Mouse (Mus musculus) kidney, adult 9 months (tissue): Measurements from ENCODE around the gene Mpl.

Experiments used
- DNase-seq: peaks from one replicate; pipeline ENCODE4 v3.0.0; 2022

Mpl gene

DNA sequence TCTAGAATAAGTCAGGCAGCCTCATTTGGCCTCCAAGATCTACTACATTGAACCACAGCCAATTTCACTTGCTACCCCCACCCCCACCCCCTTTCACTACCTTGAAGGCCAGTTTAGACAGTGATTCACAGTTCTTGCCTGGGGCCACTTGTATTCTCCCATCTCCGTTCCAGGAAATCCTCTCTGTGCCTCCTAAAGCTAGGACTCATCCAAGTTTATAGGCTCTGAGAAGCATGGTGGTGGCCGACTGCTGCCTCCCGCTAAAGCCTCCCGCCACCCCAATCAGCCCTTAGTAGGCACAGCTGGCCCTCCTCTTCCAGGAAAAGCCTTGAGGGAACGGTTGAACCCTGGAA is 29.9 kb downstream of the Mpl start:
- no peak for DNase-seq

DNA sequence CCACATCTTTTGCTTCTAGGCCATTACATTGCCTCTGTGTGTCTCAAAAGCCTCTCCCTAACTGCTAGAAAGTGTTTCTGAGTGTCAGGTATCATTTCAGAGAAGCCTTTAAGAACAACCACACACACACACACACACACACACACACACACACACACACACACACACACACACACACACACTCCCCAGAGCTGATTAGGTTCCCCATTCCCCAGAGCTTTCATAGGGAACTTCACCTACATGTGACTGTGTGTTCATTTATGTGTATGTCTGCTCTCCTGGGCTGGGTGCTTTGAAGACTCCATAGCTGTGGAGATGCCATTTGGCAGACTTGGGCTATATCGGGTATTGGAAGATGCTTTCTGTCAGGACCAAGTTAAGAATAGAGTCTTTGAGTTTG is 31.9 kb downstream of the Mpl start:
- DNase-seq = no peak

DNA sequence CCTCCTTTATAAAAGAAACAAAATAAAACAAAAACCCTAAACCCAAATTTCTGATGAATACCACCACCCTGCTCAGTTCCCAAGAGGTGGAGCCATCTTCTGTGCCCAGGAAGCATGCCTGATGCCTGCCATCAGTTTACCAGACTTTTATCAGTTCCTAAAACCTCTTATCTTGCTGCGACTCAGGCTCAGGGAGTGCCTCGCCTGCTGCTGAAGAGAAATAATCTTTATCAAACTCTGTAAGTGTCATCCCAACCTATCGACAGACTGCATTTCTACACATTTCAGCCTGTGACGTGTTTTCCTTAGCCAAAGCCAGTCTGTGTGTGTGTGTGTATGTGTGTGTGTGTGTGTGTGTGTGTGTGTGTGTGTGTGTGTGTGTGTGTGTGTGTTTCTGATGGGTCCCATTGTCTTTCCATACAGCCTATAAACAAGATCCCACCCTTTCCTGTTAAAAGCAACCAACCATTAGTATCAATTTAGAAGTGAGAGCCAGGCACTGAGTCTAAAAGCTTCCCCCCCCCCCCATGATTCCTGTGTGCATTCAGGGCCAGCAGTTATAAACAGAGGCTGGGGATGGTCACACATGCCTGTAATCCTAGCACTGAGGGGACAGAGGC is 32.7 kb downstream of the Mpl start:
- DNase-seq = no peak

DNA sequence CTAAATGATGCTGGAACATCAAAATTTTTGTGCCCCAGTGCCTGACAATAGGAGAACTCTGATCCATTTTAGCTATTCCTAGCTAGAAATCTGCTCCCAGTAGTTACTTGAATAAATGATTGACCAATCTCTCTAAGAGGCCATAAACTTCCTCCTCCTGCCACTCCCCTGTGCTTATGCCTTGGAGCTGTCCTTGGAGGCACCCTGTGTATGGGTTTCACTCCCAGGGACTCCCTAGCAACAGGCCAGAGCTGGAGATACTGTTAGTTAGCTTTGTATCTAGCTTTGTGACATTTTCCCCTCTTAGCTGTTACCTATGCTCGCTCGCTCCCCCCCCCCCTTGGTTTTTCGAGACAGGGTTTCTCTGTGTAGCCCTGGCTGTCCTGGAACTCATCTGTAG is 35.9 kb downstream of the Mpl start:
- DNase-seq = no peak

DNA sequence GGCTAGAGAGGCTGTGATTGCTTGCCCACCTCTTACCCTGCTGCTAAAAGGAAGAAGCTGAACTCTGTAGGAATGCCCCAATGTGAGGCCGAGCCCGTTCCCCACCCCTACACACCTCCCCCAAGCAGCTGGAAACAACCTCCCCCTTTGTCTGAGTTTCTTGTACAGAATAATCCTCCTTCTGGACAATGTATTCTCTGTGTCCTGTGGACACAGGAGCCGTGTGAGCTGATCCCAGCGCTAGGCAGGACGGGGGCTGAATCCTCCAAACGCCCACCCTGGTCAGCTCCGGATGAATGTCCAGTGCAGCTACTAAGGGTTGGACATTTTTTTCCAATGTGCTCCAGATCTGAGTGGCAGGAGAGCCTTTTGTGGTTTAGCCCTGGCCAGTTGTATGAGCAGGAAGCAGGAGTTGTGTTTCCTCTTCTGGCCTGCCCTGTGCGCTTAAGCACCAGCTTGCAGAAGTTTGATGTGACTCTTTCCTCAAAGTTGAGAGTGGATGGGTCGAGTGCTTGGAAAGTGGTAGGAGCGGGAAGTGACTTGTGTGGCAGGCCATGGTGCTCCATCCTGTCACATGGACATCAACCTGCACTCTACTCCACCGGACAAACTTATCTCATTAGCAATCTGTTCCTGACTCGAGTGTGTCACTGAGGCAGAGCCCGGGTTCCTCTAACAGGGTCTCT is 40.1 kb downstream of the Mpl start:
- DNase-seq = no peak

DNA sequence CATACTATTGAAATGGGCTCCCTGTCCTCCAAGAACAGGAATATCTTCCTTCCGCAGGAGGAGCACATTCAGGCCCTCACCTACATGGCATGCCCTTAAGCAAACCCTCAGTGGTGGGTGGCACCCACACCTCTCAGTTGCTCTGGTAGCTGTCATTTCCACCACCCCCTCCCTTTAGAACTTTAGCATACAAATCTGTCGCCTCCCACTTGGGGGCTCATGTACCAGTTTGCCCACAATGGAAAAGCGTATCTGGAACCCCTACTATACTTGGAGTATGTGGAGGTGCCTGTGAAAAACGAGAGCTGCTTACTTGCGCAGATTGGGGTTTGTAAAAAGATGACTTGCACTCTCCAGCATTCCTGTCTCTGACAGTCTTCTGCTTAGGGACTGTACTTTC is 41.0 kb downstream of the Mpl start:
- no peak for DNase-seq

DNA sequence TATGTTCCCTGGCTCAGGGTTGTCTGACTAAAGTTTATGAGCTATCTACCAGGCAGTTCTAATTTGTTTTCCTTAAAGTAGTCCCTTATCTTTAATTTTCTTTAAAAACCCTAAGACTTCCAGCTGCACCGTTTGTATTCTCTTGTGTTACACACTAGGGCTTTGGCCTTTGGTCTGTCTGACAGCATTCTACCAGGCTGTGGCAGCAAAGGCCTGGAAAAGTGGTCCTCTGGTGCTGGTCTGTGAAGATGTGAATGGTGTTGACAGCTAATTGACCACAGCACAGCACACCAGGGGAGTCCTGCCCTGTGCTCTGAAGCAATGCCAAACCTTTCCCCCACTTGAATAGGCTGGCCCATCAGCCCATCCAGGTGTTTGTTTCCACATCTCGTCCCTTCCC is 41.5 kb downstream of the Mpl start:
- no peak for DNase-seq

DNA sequence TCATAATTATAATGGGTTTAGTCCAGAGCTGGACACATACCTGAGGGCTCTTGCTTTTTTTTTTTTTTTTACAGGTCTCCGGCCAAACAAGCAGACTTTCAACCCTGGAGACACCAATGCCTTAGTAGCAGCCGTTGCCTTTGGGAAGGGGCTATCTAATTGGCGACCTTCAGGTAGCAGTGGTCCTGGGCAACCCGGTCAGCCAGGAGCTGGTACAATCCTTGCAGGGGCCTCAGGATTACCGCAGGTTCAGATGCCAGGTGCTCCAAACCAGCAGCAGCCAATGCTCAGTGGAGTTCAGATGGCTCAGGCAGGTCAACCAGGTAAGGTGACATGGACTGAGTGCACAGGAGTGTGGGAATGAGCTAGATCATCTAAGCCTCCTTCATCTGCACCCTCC is 43.8 kb downstream of the Mpl start:
- DNase-seq = no peak

DNA sequence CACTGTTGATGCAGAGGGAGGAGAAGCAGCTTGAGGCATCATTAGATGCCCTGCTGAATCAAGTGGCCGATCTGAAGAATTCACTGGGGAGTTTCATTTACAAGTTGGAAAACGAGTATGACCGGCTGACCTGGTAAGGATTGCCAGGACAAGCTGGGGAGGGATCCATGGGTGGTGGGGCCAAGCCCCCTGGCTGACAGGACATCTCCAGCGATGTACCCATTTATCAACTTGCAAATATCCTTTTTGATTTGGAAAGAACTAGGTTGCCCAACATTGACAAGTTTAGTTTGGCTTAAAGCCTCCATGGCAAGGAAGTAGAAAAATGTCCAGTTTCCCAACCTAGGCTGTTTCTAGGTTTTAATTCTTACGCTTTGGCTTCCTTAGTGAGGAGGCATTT is 46.4 kb downstream of the Mpl start:
- DNase-seq = no peak

DNA sequence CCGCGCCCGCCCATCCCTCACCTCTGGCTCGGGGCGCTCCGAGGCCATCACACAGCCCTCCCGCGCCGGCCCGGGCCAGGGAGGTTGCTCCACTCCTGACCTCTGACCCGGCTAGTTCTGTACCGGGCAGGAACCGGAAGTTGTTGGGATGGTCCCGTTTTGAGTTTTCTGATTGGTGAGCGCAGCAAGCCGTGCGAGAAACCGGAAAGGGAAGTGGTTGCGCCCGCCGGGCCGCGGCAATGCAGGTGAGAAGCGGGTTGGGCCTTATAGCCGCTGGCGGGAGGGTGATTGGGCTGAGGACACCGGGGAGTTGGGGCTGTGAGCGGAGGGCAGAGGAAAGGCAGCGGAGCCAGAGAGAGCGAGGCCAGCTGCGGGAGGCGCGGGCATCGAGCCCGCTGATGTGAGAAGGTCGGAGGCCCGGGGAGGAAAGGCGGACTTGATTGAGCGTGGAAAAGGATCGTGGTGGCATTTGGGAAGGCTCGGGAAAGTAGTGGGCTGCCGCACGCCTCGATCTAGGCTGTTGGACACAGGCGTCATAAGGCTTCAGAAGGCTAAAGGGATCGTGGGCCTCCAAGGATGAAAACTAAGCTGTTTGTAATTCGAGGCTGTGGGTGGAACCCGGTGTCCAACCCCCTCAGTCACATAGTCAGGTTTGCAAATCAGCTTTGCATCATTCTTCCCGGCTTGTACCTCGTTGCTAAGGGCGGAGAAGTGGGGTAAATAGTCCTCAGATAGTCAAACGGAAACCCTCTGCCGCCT is 48.0 kb downstream of the Mpl start, which contains the start of the genes Szt2 and Med8:
Gene Szt2, minus strand, starts transcription at position 132 of the 759 bp plus-strand sequence.
Gene Med8, plus strand, starts transcription at position 196 of the 759 bp plus-strand sequence.
- peak; percentile 96 for DNase-seq

DNA sequence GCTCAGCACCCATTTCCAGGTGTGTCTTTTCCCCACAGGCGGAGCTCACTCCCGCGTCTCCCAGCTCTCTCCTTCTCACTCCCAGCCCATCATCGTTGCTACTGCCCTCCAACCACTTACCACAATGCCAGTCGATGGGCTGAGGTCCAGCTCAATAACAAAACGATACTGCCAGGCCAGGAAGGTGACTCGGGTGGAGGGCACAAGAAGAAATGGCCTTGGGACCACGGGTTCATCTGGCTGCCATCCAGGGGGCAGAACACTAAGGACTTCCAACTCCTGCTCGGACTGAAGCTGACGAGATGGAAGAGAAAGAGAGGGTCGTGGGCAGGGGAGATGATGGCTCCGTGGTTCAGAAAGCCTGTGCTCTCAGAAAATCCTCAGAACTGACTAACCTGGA is 54.6 kb downstream of the Mpl start:
- peak; percentile 27 for DNase-seq

DNA sequence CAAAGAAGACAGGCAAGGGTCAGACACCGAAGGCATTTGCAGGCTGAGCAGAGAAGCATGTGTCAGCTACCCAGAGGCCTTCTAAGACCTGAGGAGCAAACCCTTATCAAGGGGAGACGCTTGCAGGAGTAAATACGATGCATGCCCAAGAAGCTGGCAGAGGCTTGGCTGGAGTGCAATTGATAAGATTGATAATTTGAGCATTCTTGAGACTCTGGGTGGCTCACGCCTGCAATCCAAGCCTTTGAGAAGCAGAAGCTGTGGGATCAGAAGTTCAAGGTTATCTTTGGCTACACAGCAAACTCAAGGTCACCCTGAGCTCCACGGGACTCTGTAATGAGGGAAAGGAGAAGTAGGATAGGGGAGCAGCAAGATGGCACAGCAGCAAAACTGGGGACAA is 55.4 kb downstream of the Mpl start:
- DNase-seq = no peak

DNA sequence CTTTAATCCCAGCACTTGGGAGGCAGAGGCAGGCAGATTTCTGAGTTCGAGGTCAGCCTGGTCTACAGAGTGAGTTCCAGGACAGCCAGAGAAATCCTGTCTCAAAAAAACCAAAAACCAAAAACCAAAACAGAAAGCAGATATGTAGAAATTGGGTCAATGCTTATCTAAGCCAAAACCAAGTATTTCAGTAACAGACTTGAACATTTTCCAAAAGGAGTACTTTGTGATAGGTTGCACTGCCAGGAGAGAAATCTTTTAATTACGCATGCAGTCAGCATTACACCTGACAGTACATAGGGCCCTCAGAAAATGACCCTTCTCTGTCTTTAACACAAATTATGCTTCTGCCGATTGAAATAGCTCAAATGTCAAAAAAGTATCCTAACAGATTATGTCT is 55.9 kb downstream of the Mpl start:
- no peak for DNase-seq

DNA sequence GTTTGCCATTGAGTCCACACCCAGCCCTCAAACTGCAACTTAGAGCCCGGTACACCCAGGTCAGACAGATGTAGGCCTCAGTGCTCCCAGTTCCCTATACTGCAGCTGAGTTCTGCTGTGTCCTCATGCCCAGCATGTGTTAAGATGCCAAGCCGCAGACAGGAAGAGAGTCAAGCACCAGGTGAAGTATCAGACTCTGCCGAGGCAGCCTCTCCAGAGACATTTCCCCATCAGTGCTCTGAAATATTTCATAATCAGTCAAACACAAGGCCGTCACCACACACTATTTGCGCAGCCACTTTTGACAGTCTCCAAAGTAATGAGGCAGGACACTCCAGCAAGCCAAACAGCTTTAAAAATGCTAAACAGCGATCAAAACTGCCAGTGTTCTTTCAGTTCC is 58.9 kb downstream of the Mpl start:
- no peak for DNase-seq

DNA sequence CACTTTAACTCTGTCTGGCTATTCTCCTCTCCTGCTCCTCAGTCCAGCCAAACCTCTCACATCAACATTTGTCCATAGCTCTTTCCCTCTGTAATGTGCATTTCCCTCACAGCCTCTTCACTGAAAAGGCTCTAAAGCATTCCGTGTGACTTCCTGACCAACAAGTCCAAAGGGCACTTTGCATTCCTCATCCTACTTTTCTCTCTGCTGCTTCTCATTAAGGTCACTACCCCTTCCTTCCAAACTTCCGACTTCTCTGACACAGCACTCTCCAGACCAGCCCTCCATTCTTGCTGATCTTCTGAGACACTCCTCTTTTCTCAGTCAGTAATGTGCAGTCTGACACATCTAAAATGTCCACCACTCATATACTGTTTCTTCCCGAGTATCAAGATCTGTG is 60.9 kb downstream of the Mpl start:
- peak; percentile 37 for DNase-seq

DNA sequence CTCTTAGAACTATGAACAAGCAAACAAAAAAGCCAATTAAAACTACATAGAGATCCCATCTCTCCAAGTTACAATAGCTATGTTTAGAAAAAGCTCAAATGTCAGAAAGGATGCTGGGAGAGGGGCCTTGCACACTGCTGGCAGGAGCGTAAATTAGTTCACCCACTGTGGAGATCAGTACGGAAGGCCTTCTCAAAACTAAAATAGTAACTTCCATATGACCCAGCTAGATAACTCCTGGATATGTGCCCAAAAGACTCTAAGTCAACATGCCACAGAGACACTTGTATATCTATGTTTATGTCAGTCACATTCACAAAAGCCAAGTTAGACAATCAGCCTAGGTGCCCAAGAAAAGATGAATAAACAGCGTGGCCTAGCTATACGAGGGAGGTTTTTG is 62.0 kb downstream of the Mpl start:
- DNase-seq = no peak

DNA sequence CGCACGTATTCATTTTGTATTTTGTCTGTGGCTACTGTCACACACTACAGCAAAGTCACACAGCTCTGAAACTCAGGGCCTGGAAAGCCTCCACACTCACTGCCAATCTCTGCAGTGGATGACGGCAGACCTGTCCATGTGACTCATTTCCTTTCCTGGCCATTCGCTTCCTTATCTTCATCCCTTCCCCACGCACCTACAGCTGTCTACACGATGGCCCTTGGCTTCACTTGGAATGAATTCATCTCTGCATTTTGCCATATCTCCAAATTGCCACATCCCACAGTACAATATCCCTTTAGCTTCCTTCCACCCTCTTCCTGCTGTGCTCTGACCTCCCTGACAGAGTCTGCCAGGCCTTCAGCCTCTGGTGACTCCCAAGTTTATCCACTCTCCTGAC is 62.8 kb downstream of the Mpl start:
- no peak for DNase-seq
